Mouse (Mus musculus): ENCODE data around the gene Cacna1e. TPM values are rescaled to one million over a fixed set of nuclear protein-coding genes. Genes with fewer than 3 reads are reported as not detected.

Gene Cacna1e
- polyA plus RNA-seq, 1 experiment from 2014 or later = 0.25 TPM

DNA sequence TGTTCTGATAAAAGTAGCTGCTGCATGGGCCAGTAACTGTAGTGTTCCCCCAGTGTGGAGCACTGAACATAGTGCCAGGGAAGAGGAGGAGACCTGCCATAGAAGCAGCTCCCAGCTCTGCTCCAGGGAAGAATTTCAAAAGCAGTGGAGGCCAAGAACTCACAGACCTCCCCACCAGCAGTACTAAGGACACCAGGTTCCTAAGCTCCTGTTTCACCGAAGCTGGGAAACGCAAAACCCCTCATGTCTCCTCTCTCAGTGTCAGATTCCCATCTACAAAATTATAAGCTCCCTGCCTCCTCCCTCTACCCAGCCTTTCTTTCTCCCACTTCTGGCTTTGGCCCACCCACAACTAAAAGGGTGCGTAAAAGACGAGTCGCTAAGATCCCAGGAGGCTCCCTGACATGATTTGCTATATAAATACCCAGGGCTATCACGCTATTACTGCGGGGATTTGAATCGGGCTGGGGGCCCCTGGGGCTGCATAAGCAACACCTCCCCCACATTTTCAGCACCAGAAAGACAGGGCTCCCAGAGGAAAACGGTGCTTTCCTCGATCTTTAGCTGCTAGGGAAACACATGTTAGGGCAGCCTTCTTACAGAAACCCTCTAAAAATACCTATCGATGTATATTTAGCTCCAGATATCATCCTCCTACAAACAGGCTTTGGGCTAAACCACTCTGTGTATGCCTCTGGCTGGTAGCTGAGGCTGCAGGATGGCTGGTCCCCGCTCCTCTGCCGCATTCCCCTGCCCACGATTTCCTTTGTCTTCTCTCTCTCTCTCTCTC, 195.2 kb downstream of the Cacna1e start:
- H3K4me3 ChIP-seq (ENCODE audit: low read depth, low read length) = no peak overlapping the region
- no peak overlapping the region for H3K27ac ChIP-seq (ENCODE audit: low read depth)
- H3K9ac ChIP-seq = no peak overlapping the region
- no peaks in the 10 kb centered on the region for H3K27me3 ChIP-seq (ENCODE audit: insufficient read depth, low read length)
- H3K4me2 ChIP-seq = no peak overlapping the region
- no peak for ATAC-seq (ENCODE audit: insufficient read depth)
- no peak for TF ChIP-seq CTCF (IDR thresholded peaks at IDR 0.05; ENCODE audit: low read depth)
- H3K9me3 ChIP-seq (ENCODE audit: low read depth, low read length) = no peaks in the 10 kb centered on the region
- DNase-seq = no peak
- no peaks in the 10 kb centered on the region for H3K4me1 ChIP-seq (ENCODE audit: insufficient read depth)
- WGBS = 32% methylated on average over 14 of the region's 14 CpGs
- no peaks in the 10 kb centered on the region for H3K36me3 ChIP-seq (ENCODE audit: insufficient read depth)

GRCm38 (mm10) chr1:154686861-154687260, 197.4 kb downstream of the Cacna1e start:
- DNase-seq (no peak), ATAC-seq (ENCODE audit: insufficient read depth) (no peak)
- Histone ChIP-seq H3K36me3 (ENCODE audit: insufficient read depth) (no peaks in the 10 kb centered on the region), H3K9ac (no peak overlapping the region), H3K27ac (ENCODE audit: low read depth) (no peak overlapping the region), H3K4me3 (ENCODE audit: low read depth, low read length) (no peak overlapping the region), H3K27me3 (ENCODE audit: insufficient read depth, low read length) (no peaks in the 10 kb centered on the region), H3K9me3 (ENCODE audit: low read depth, low read length) (no peaks in the 10 kb centered on the region), H3K4me2 (no peak overlapping the region), H3K4me1 (ENCODE audit: insufficient read depth) (no peaks in the 10 kb centered on the region)
- 74% methylated on average over 6 of the region's 6 CpGs for WGBS
- TF ChIP-seq CTCF (IDR thresholded peaks at IDR 0.05; ENCODE audit: low read depth) = no peak

DNA sequence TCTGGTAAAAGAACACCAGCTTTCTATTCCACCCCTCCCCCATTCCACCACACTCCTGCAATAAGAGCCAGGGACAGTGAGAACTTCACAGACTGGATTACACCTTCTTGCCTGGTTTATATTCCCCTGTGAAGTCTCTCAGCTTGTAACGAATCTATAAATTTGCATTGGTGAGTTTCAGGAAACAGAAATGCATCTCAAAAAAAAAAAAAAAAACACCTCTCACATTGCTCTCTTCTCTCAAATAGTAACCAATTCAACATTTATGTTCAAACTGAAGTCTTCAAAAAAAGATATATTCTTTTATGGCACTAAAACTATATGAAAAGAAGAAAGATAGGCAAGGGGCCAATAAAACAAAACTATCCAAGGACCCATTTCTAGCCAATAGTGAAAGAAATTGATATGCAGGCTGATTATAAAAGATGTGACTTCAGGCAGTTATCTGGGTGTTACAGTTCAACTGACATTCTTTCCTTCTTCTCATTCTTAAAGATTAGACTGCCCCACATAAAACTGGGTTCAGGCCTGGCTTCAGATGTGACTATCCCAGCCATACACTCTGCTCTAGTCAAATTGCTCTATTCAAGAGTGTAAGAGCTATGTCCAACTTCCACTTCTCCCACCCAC, 200.7 kb downstream of the Cacna1e start:
- 65% methylated on average over 1 of the region's 1 CpGs for WGBS
- H3K36me3 ChIP-seq (ENCODE audit: insufficient read depth) = no peaks in the 10 kb centered on the region
- ATAC-seq (ENCODE audit: insufficient read depth) = no peak

DNA sequence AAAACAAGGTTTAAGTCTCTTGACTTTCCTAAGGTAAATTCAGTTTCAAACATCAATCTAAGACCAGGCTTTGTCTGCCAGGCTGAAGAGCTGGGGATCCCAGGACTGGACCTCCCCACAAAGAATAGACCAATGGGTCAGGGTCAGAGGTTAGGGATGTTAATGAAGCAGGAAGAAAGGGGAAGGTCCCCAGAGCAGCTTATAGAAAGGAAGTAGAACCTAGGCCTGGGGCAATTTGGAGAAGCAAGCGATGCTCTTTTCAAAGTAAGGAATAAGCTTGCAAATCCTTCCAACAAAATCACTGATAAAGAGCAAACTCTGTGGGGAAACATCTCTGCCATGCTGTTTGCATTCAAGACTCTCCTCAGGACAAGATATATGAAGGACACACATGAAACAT, 205.3 kb downstream of the Cacna1e start:
- Histone ChIP-seq H3K4me2 (no peak overlapping the region), H3K36me3 (ENCODE audit: insufficient read depth) (no peaks in the 10 kb centered on the region), H3K9ac (no peak overlapping the region), H3K9me3 (ENCODE audit: low read depth, low read length) (no peaks in the 10 kb centered on the region), H3K27ac (ENCODE audit: low read depth) (no peak overlapping the region), H3K27me3 (ENCODE audit: insufficient read depth, low read length) (no peaks in the 10 kb centered on the region), H3K4me3 (ENCODE audit: low read depth, low read length) (no peak overlapping the region), H3K4me1 (ENCODE audit: insufficient read depth) (no peaks in the 10 kb centered on the region)
- WGBS = 79% methylated on average over 1 of the region's 1 CpGs
- ATAC-seq (ENCODE audit: insufficient read depth) = no peak
- no peak for TF ChIP-seq CTCF (IDR thresholded peaks at IDR 0.05; ENCODE audit: low read depth)
- DNase-seq = no peak

More for the DNA sequence above, 200.7 kb downstream of the Cacna1e start:
- no peak for DNase-seq
- H3K4me2 ChIP-seq = no peak overlapping the region
- no peaks in the 10 kb centered on the region for H3K27me3 ChIP-seq (ENCODE audit: insufficient read depth, low read length)
- no peak overlapping the region for H3K4me3 ChIP-seq (ENCODE audit: low read depth, low read length)
- TF ChIP-seq CTCF (IDR thresholded peaks at IDR 0.05; ENCODE audit: low read depth) = no peak
- H3K4me1 ChIP-seq (ENCODE audit: insufficient read depth) = no peaks in the 10 kb centered on the region
- H3K9ac ChIP-seq = no peak overlapping the region
- H3K9me3 ChIP-seq (ENCODE audit: low read depth, low read length) = no peaks in the 10 kb centered on the region
- no peak overlapping the region for H3K27ac ChIP-seq (ENCODE audit: low read depth)

- H3K27me3 ChIP-seq (ENCODE audit: insufficient read depth, low read length) = no peaks in the 10 kb centered on the region
- no peaks in the 10 kb centered on the region for H3K36me3 ChIP-seq (ENCODE audit: insufficient read depth)
- 88% methylated on average over 3 of the region's 3 CpGs for WGBS
- no peak overlapping the region for H3K4me3 ChIP-seq (ENCODE audit: low read depth, low read length)
- no peak overlapping the region for H3K4me2 ChIP-seq
- no peak for TF ChIP-seq CTCF (IDR thresholded peaks at IDR 0.05; ENCODE audit: low read depth)
- DNase-seq (no peak), ATAC-seq (ENCODE audit: insufficient read depth) (no peak)
- no peak overlapping the region for H3K27ac ChIP-seq (ENCODE audit: low read depth)
- no peaks in the 10 kb centered on the region for H3K4me1 ChIP-seq (ENCODE audit: insufficient read depth)
- no peaks in the 10 kb centered on the region for H3K9me3 ChIP-seq (ENCODE audit: low read depth, low read length)
- no peak overlapping the region for H3K9ac ChIP-seq
These were observed 206.2 kb downstream of the Cacna1e start for GRCm38 (mm10) chr1:154678151-154678550.

DNA sequence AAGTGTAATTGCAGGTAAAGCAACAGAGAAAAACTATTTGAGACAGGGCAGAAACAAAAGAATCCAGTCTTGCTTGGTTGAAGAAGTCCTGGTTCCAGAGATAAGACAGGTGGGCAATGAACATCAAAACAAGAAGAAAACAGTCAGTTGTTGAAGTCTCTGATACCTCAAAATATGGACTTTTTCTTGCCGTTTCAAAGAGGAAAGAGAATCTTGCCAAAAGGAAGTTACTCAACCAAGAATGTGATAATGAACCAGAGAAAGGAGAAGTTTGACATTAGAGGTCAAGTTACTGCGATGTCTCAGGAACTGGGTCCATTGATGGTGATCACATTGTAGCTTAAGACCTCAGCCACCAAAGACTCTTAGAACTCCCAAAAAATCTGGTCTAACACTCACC, 206.6 kb downstream of the Cacna1e start:
- Histone ChIP-seq H3K36me3 (ENCODE audit: insufficient read depth) (no peaks in the 10 kb centered on the region), H3K4me2 (no peak overlapping the region), H3K9ac (no peak overlapping the region), H3K9me3 (ENCODE audit: low read depth, low read length) (no peaks in the 10 kb centered on the region), H3K27ac (ENCODE audit: low read depth) (no peak overlapping the region), H3K4me1 (ENCODE audit: insufficient read depth) (no peaks in the 10 kb centered on the region), H3K27me3 (ENCODE audit: insufficient read depth, low read length) (no peaks in the 10 kb centered on the region), H3K4me3 (ENCODE audit: low read depth, low read length) (no peak overlapping the region)
- no peak for ATAC-seq (ENCODE audit: insufficient read depth)
- 55% methylated on average over 2 of the region's 2 CpGs for WGBS
- DNase-seq = no peak
- no peak for TF ChIP-seq CTCF (IDR thresholded peaks at IDR 0.05; ENCODE audit: low read depth)

GRCm38 (mm10) chr1:154663721-154664120, 220.6 kb downstream of the Cacna1e start:
- DNase-seq (no peak), ATAC-seq (ENCODE audit: insufficient read depth) (no peak)
- H3K27me3 ChIP-seq (ENCODE audit: insufficient read depth, low read length) = no peaks in the 10 kb centered on the region
- no peaks in the 10 kb centered on the region for H3K4me1 ChIP-seq (ENCODE audit: insufficient read depth)
- no peak overlapping the region for H3K4me2 ChIP-seq
- no peak overlapping the region for H3K4me3 ChIP-seq (ENCODE audit: low read depth, low read length)
- H3K36me3 ChIP-seq (ENCODE audit: insufficient read depth) = no peaks in the 10 kb centered on the region
- no peaks in the 10 kb centered on the region for H3K9me3 ChIP-seq (ENCODE audit: low read depth, low read length)
- no peak for TF ChIP-seq CTCF (IDR thresholded peaks at IDR 0.05; ENCODE audit: low read depth)
- H3K27ac ChIP-seq (ENCODE audit: low read depth) = no peak overlapping the region
- no peak overlapping the region for H3K9ac ChIP-seq

Data from lung, embryonic 14.5 days (tissue).